In the genomic region with DNA sequence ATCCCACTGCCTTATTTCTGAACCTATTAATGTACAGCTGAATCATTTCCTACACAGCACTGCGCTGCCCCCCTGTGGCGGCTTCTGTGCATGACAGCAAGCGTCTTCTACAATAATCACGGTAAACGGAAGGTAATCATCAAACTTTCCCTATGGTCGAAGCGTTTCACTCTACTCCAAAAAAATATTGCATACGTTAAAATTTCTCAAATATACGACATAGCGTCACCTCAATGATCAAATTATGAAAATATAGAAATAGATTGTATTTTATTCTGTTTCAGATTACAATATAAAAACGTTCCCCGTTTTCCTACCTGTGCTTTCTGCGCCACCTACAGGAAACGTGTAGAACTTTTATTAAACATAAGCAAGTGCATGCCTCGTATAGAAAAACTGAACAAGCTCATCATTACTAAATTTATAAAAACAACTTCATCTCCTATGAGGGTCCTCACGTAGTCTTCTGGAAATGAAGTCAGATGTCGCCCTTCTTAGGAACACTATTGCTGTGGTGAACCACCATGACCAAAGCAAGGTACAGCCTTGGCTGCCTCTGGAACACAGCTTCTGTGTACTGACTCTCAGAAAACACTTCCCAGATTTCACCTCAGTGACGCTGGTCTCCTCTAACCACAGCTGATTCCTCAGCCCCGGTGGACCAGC, we compare ENCODE assay signal across 8 mouse cellular contexts. TPM values are rescaled to one million over a fixed set of nuclear protein-coding genes. Genes with fewer than 3 reads are reported as not detected.
DNase-seq lines count a peak whose midpoint lies in the region; ATAC-seq and TF ChIP-seq lines count a peak whose summit lies in the region.

No protein-coding gene starts in this region.

- ATAC-seq in forebrain, embryonic 14.5 days = peak; percentile 89
- ATAC-seq in hematopoietic stem cell, adult 5-6 weeks (replicated peaks in 1 of 2; ENCODE audit: insufficient read depth in 1 of 2, low FRiP score in 2 of 2, low TSS enrichment in 1 of 2, low read depth in 1 of 2, poor library complexity in 2 of 2, severe bottlenecking in 2 of 2) = peak; percentile 90 to 95
- ATAC-seq in neutrophil, adult 5-6 weeks (ENCODE audit: extremely low read depth, insufficient number of reproducible peaks, low FRiP score, poor library complexity, severe bottlenecking) = peak; percentile 80

- H3K4me3 ChIP-seq in MEL (ENCODE audit: control insufficient read depth in 1 of 2, insufficient read depth in 1 of 2, low read depth in 2 of 2, low read length in 2 of 2) = peak overlapping the region in 1 of 2 experiments; percentile 56; a peak in 1 of 4 replicates
- peak overlapping the region; percentile 16; the same call in 1 of the 2 replicates for H3K4me3 ChIP-seq in forebrain, embryonic 14.5 days (ENCODE audit: low read depth, low read length)
- peak overlapping the region; percentile 52 for H3K4me3 ChIP-seq in layer of hippocampus, adult 2 months
- no peak overlapping the region for H3K4me3 ChIP-seq in lung, adult 2 months (replicated peaks; ENCODE audit: extremely low read depth, low read depth, low read length)

- WGBS in forebrain, embryonic 14.5 days = 3% methylated on average over 19 of the region's 19 CpGs
- 3% methylated on average over 19 of the region's 19 CpGs for WGBS in lung, adult 2 months

- TF ChIP-seq CTCF in MEL (IDR thresholded peaks at IDR 0.05 in 2 of 3, conservative IDR thresholded peaks at IDR 0.05 in 1 of 3; ENCODE audit: control insufficient read depth in 1 of 3, insufficient read depth in 1 of 3, low read depth in 2 of 3, low read length in 3 of 3, poor library complexity in 1 of 3, severe bottlenecking in 1 of 3) = peak; percentile 68 to 85 (median 68)
- TF ChIP-seq CTCF in layer of hippocampus, adult 2 months (conservative IDR thresholded peaks at IDR 0.05) = peak; percentile 87
- TF ChIP-seq CTCF in lung, adult 2 months (IDR thresholded peaks at IDR 0.05; ENCODE audit: insufficient read depth, low read length) = peak; percentile 80

- no peaks in the 10 kb centered on the region for H3K36me3 ChIP-seq in MEL (ENCODE audit: control insufficient read depth in 1 of 2, insufficient read depth in 2 of 2, low read length in 2 of 2)
- no peaks in the 10 kb centered on the region for H3K36me3 ChIP-seq in forebrain, embryonic 14.5 days (ENCODE audit: control insufficient read depth, insufficient read depth, low read length)

- H3K9ac ChIP-seq in MEL (ENCODE audit: control insufficient read depth, low read depth, low read length, poor library complexity, severe bottlenecking) = no peak overlapping the region
- no peak overlapping the region for H3K9ac ChIP-seq in forebrain, embryonic 14.5 days (ENCODE audit: low read length)

- H3K79me2 ChIP-seq in MEL (ENCODE audit: control insufficient read depth, insufficient read depth, low read length, poor library complexity) = no peaks in the 10 kb centered on the region

- DNase-seq in MEL (ENCODE audit: low read depth, low spot score) = peak; percentile 83
- DNase-seq in cerebellum, adult 11 months = peak; percentile 45
- peak; percentile 87 for DNase-seq in forebrain, embryonic 14.5 days (ENCODE audit: low spot score)
- peak; percentile 71 to 86 for DNase-seq in layer of hippocampus, adult 2 months (ENCODE audit: low spot score in 2 of 2)
- peak; percentile 70 for DNase-seq in lung, adult 2 months
- peak; percentile 82 for DNase-seq in thymus, postnatal 14 days

- H3K27ac ChIP-seq in MEL (ENCODE audit: control insufficient read depth, low read depth, low read length) = no peak overlapping the region
- no peak overlapping the region for H3K27ac ChIP-seq in forebrain, embryonic 14.5 days (ENCODE audit: low read depth, low read length)
- no peak overlapping the region for H3K27ac ChIP-seq in layer of hippocampus, adult 2 months

- peak overlapping the region; percentile 18; the same call in 1 of the 2 replicates for H3K4me2 ChIP-seq in forebrain, embryonic 14.5 days (ENCODE audit: low read length)

- H3K27me3 ChIP-seq in MEL (ENCODE audit: control insufficient read depth in 1 of 2, insufficient read depth in 2 of 2, low read length in 2 of 2) = no peaks in the 10 kb centered on the region; a peak in 1 of 4 replicates
- no peaks in the 10 kb centered on the region for H3K27me3 ChIP-seq in forebrain, embryonic 14.5 days (replicated peaks; ENCODE audit: control insufficient read depth, insufficient read depth, low read length)

- no peak for TF ChIP-seq POLR2A in MEL (IDR thresholded peaks at IDR 0.05; ENCODE audit: control insufficient read depth in 1 of 2, insufficient read depth in 1 of 2, low read depth in 1 of 2, low read length in 2 of 2, poor library complexity in 1 of 2)
- no peak for TF ChIP-seq POLR2A in lung, adult 2 months (IDR thresholded peaks at IDR 0.05; ENCODE audit: borderline replicate concordance, extremely low read depth, low read depth, low read length)

- no peak for TF ChIP-seq EP300 in MEL (IDR thresholded peaks at IDR 0.05; ENCODE audit: low read depth in 1 of 2, low read length in 2 of 2)

- H3K4me1 ChIP-seq in MEL (ENCODE audit: control insufficient read depth in 1 of 2, insufficient read depth in 2 of 2, low read length in 2 of 2) = peaks cover 0 to 4% of the 10 kb centered on the region in 2 experiments; a peak in 1 of 4 replicates
- H3K4me1 ChIP-seq in forebrain, embryonic 14.5 days (ENCODE audit: control insufficient read depth, insufficient read depth, low read length) = no peaks in the 10 kb centered on the region
- no peaks in the 10 kb centered on the region for H3K4me1 ChIP-seq in lung, adult 2 months (ENCODE audit: control insufficient read depth, insufficient read depth, low read length)

- no peaks in the 10 kb centered on the region for H3K9me3 ChIP-seq in MEL (replicated peaks; ENCODE audit: insufficient read depth, low read length)
- no peaks in the 10 kb centered on the region for H3K9me3 ChIP-seq in forebrain, embryonic 14.5 days (replicated peaks; ENCODE audit: control insufficient read depth, low read length)

- TF ChIP-seq RAD21 in MEL (IDR thresholded peaks at IDR 0.05; ENCODE audit: low read depth, low read length) = peak; percentile 73

TF ChIP-seq in MEL, 35 proteins besides CTCF, POLR2A, EP300 and RAD21:
- TF ChIP-seq UBTF (IDR thresholded peaks at IDR 0.05; ENCODE audit: borderline replicate concordance, insufficient read depth, low read depth, low read length) (no peak), SMC3 (IDR thresholded peaks at IDR 0.05; ENCODE audit: low read depth, low read length) (peak; percentile 68), ZC3H11A (IDR thresholded peaks at IDR 0.05; ENCODE audit: low read depth, low read length) (peak; percentile 23; the same call in 1 of the 2 replicates)

RNA-seq across cellular contexts. Expression of gene Hsf2, which starts 38.0 kb away (rescaled TPM):
- 4.5 and 6.1 TPM in 2 replicates for total RNA-seq in MEL (2012; rRNA removed)
- 1 to 10 TPM in 1 of 2 experiments, not detected in 1; 6.1 TPM for polyA plus RNA-seq in MEL (2012; ENCODE audit: insufficient read depth in 1 of 2, insufficient read length in 2 of 2, low read depth in 1 of 2, low replicate concordance in 2 of 2, missing spikeins in 1 of 2)
- polyA plus RNA-seq in forebrain, embryonic 14.5 days (2014; fragmentation: Nextera tagmentation; extraction: Ambion mirVana) = 56.0 and 63.5 TPM in 2 replicates
- 33.1 and 33.5 TPM in 2 replicates for total RNA-seq in hematopoietic stem cell, adult 5-6 weeks (2017)
- 10 to 100 TPM; 31.8 to 33.0 TPM for total RNA-seq in layer of hippocampus, adult 2 months (2021)
- 2.9 and 4.7 TPM in 2 replicates for polyA plus RNA-seq in lung, adult 2 months (2012; rRNA removed)
- total RNA-seq in neutrophil, adult 5-6 weeks (2017) = 11.3 and 12.6 TPM in 2 replicates
